Mouse (Mus musculus): Measurements from ENCODE around the gene Fmo5. TPM values are rescaled to one million over a fixed set of nuclear protein-coding genes. Genes with fewer than 3 reads are reported as not detected.
A peak's percentile ranks its signal among the peaks of the same experiment; 100 is the strongest.

The Fmo5 gene
- polyA plus RNA-seq (2015; fragmentation: Nextera tagmentation; extraction: Ambion mirVana), result 2.9 and 3.8 TPM in 2 replicates

GRCm38 (mm10) chr3:97628391-97629001 is at the start of gene Fmo5:
TSS of gene Fmo5 (plus strand) at chr3:97628804.
- H3K4me2 ChIP-seq, result peak within 1 kb of the TSS; percentile 67
- H3K4me1 ChIP-seq, result peaks cover 6% of the 10 kb centered on the region
- no peaks in the 10 kb centered on the region for H3K36me3 ChIP-seq
- ATAC-seq (replicated peaks; ENCODE audit: low FRiP score), result peak; percentile 94
- H3K9ac ChIP-seq, result peak within 1 kb of the TSS; percentile 45
- H3K4me3 ChIP-seq (replicated peaks), result peak within 1 kb of the TSS; percentile 55
- WGBS, result 1% methylated on average over 18 of the region's 18 CpGs
- H3K9me3 ChIP-seq (replicated peaks), result no peaks in the 10 kb centered on the region
- H3K27me3 ChIP-seq, result no peaks in the 10 kb centered on the region
- H3K27ac ChIP-seq, result peak within 1 kb of the TSS; percentile 13

GRCm38 (mm10) chr3:97585383-97586160 is 43.0 kb upstream of the Fmo5 start:
- no peak overlapping the region for H3K4me2 ChIP-seq
- 55% methylated on average over 18 of the region's 18 CpGs for WGBS
- H3K27me3 ChIP-seq, result no peaks in the 10 kb centered on the region
- H3K4me1 ChIP-seq, result peaks cover 6% of the 10 kb centered on the region
- peak; percentile 74 for ATAC-seq (replicated peaks; ENCODE audit: low FRiP score)
- no peak overlapping the region for H3K4me3 ChIP-seq (replicated peaks)
- H3K27ac ChIP-seq, result no peak overlapping the region
- H3K36me3 ChIP-seq, result peaks cover 50% of the 10 kb centered on the region
- no peak overlapping the region for H3K9ac ChIP-seq
- H3K9me3 ChIP-seq (replicated peaks), result no peaks in the 10 kb centered on the region

GRCm38 (mm10) chr3:97587656-97588055 is 40.9 kb upstream of the Fmo5 start:
- WGBS, result 73% methylated on average over 9 of the region's 9 CpGs

DNA sequence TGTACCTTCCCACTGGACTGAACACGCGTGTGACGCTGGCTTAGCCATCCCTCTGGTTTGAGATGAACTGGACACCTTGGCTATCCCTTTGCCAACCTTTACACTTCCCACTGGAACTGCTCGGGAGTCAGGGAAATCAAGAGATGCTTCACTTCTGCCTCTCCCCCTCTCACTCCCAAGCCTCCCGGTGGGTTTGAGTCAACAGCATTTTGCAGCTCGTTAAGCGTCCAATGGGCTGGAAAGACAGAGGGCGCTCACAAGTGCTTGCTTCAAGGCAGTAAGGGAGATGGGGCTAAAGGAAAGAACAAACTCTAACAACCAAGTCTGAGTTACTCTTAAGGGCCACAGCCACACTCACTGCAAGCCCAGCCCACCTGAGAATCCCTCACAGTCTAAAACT is 37.9 kb upstream of the Fmo5 start:
- Histone ChIP-seq H3K4me2 (peak overlapping the region; percentile 5; the same call in 1 of the 2 replicates), H3K36me3 (peaks cover 43% of the 10 kb centered on the region), H3K4me3 (replicated peaks) (no peak overlapping the region), H3K27me3 (no peaks in the 10 kb centered on the region), H3K27ac (no peak overlapping the region), H3K9ac (0 out of 2 replicates have a peak overlapping the region, but pooled peaks have one; percentile 18), H3K9me3 (replicated peaks) (no peaks in the 10 kb centered on the region), H3K4me1 (peaks cover 12% of the 10 kb centered on the region)
- WGBS, result 42% methylated on average over 8 of the region's 8 CpGs
- ATAC-seq (replicated peaks; ENCODE audit: low FRiP score), result peak; percentile 59

More at GRCm38 (mm10) chr3:97587656-97588055, 40.9 kb upstream of the Fmo5 start:
- Histone ChIP-seq H3K4me3 (replicated peaks) (no peak overlapping the region), H3K27ac (no peak overlapping the region), H3K9ac (no peak overlapping the region), H3K36me3 (peaks cover 33% of the 10 kb centered on the region), H3K4me2 (no peak overlapping the region), H3K27me3 (no peaks in the 10 kb centered on the region), H3K9me3 (replicated peaks) (no peaks in the 10 kb centered on the region), H3K4me1 (peaks cover 12% of the 10 kb centered on the region)
- no peak for ATAC-seq (replicated peaks; ENCODE audit: low FRiP score)

GRCm38 (mm10) chr3:97593089-97593488 is 35.5 kb upstream of the Fmo5 start:
- no peak overlapping the region for H3K4me2 ChIP-seq
- ATAC-seq (replicated peaks; ENCODE audit: low FRiP score), result no peak
- H3K4me1 ChIP-seq, result peaks cover 8% of the 10 kb centered on the region
- H3K4me3 ChIP-seq (replicated peaks), result no peak overlapping the region
- H3K27ac ChIP-seq, result no peak overlapping the region
- no peaks in the 10 kb centered on the region for H3K27me3 ChIP-seq
- peaks cover 29% of the 10 kb centered on the region for H3K36me3 ChIP-seq
- H3K9me3 ChIP-seq (replicated peaks), result no peaks in the 10 kb centered on the region
- no peak overlapping the region for H3K9ac ChIP-seq
- 93% methylated on average over 5 of the region's 5 CpGs for WGBS

DNA sequence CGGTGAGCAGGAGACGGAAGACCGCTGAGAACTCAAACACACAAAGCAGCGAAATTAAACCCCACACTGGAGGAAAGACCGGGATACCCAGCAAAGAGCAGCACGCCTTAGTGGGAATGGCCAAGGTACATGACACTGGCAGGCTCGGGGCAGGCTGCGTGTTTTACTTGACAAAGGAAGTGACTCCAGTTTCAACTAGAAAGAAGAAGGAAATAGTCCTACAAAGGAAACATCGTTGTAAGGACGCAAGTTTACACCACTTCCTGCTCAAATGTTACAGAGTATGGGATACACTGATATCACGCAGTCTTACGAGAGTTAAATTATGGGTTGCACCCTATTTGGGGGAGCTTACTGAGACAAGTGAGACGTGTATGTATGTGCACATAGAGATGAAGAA is 34.5 kb upstream of the Fmo5 start:
- no peaks in the 10 kb centered on the region for H3K27me3 ChIP-seq
- no peak overlapping the region for H3K9ac ChIP-seq
- H3K4me3 ChIP-seq (replicated peaks), result no peak overlapping the region
- ATAC-seq (replicated peaks; ENCODE audit: low FRiP score), result no peak
- H3K4me2 ChIP-seq, result no peak overlapping the region
- H3K27ac ChIP-seq, result no peak overlapping the region
- peaks cover 29% of the 10 kb centered on the region for H3K36me3 ChIP-seq
- H3K4me1 ChIP-seq, result peaks cover 8% of the 10 kb centered on the region
- H3K9me3 ChIP-seq (replicated peaks), result no peaks in the 10 kb centered on the region
- 75% methylated on average over 13 of the region's 13 CpGs for WGBS

GRCm38 (mm10) chr3:97595066-97595465 is 33.5 kb upstream of the Fmo5 start:
- Histone ChIP-seq H3K27me3 (no peaks in the 10 kb centered on the region), H3K4me3 (replicated peaks) (no peak overlapping the region), H3K4me1 (peaks cover 8% of the 10 kb centered on the region), H3K27ac (no peak overlapping the region), H3K36me3 (peaks cover 32% of the 10 kb centered on the region), H3K9me3 (replicated peaks) (no peaks in the 10 kb centered on the region), H3K9ac (no peak overlapping the region), H3K4me2 (no peak overlapping the region)
- WGBS, result 85% methylated on average over 6 of the region's 6 CpGs
- no peak for ATAC-seq (replicated peaks; ENCODE audit: low FRiP score)

DNA sequence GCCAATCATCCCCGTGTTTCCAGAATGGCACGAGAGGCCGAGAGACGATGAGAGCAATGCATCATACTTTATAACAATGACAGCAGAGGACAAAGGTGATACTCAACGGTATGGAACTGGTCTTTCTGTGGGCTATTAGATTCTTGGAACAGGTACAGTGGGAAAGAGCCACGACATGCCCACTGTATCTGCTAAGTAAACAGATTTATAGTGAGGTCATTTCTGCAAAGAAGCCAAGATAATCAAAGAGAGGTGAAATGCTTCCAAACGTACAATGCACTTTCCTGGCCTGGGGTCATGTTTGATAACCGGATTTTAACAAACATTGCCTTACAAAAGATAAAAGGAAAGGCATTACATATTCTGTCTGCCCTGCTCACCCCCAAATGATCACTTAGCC is 31.8 kb upstream of the Fmo5 start:
- Histone ChIP-seq H3K4me2 (no peak overlapping the region), H3K4me1 (no peaks in the 10 kb centered on the region), H3K27ac (no peak overlapping the region), H3K9ac (no peak overlapping the region), H3K27me3 (no peaks in the 10 kb centered on the region), H3K4me3 (replicated peaks) (no peak overlapping the region), H3K9me3 (replicated peaks) (no peaks in the 10 kb centered on the region), H3K36me3 (peaks cover 49% of the 10 kb centered on the region)
- no peak for ATAC-seq (replicated peaks; ENCODE audit: low FRiP score)
- WGBS, result 75% methylated on average over 8 of the region's 8 CpGs

- H3K27me3 ChIP-seq, result no peaks in the 10 kb centered on the region
- 86% methylated on average over 3 of the region's 3 CpGs for WGBS
- no peak overlapping the region for H3K27ac ChIP-seq
- H3K4me3 ChIP-seq (replicated peaks), result no peak overlapping the region
- no peak overlapping the region for H3K9ac ChIP-seq
- no peak overlapping the region for H3K4me2 ChIP-seq
- no peaks in the 10 kb centered on the region for H3K9me3 ChIP-seq (replicated peaks)
- H3K36me3 ChIP-seq, result peaks cover 44% of the 10 kb centered on the region
- H3K4me1 ChIP-seq, result no peaks in the 10 kb centered on the region
- ATAC-seq (replicated peaks; ENCODE audit: low FRiP score), result no peak
Observed at GRCm38 (mm10) chr3:97600050-97600832, 28.4 kb upstream of the Fmo5 start.

- peak overlapping the region; percentile 84 for H3K9ac ChIP-seq
- 3% methylated on average over 20 of the region's 20 CpGs for WGBS
- peak overlapping the region; percentile 87 for H3K4me3 ChIP-seq (replicated peaks)
- peak; percentile 50; the same call in 1 of the 2 replicates for ATAC-seq (replicated peaks; ENCODE audit: low FRiP score)
- no peaks in the 10 kb centered on the region for H3K36me3 ChIP-seq
- H3K4me1 ChIP-seq, result peaks cover 7% of the 10 kb centered on the region
- peak overlapping the region; percentile 95 for H3K27ac ChIP-seq
- H3K9me3 ChIP-seq (replicated peaks), result no peaks in the 10 kb centered on the region
- peak overlapping the region; percentile 81 for H3K4me2 ChIP-seq
- no peaks in the 10 kb centered on the region for H3K27me3 ChIP-seq
Observed at GRCm38 (mm10) chr3:97609201-97609844, 19.3 kb upstream of the Fmo5 start.

- no peaks in the 10 kb centered on the region for H3K36me3 ChIP-seq
- H3K27me3 ChIP-seq, result no peaks in the 10 kb centered on the region
- peak within 1 kb of the TSS; percentile 81 for H3K4me2 ChIP-seq
- H3K9ac ChIP-seq, result peak within 1 kb of the TSS; percentile 84
- peak within 1 kb of the TSS; percentile 87 for H3K4me3 ChIP-seq (replicated peaks)
- WGBS, result under 1% methylated on average over 56 of the region's 56 CpGs
- ATAC-seq (replicated peaks; ENCODE audit: low FRiP score), result peak; percentile 95
- peaks cover 7% of the 10 kb centered on the region for H3K4me1 ChIP-seq
- H3K9me3 ChIP-seq (replicated peaks), result no peaks in the 10 kb centered on the region
- peak within 1 kb of the TSS; percentile 95 for H3K27ac ChIP-seq
Observed at GRCm38 (mm10) chr3:97609845-97610410, 18.7 kb upstream of the Fmo5 start, which contains the start of gene Chd1l. TSS of gene Chd1l (minus strand) at chr3:97610203.

All from kidney, embryonic 15.5 days (tissue).